Mouse (Mus musculus) bone marrow macrophage, adult 2 months (primary cell): ENCODE results near the gene Pard6a.

ENCODE experiments used
- CTCF ChIP-seq: IDR thresholded peaks from 2 replicates; pipeline ENCODE4 v1.5.1; 2012; ENCODE audit warnings: low read depth, mild to moderate bottlenecking, low read length, moderate library complexity
- POLR2A ChIP-seq: IDR thresholded peaks from 2 replicates; pipeline ENCODE4 v1.6.1; 2012; ENCODE audit warnings: mild to moderate bottlenecking, low read depth, low read length, borderline replicate concordance

- TF ChIP-seq POLR2A (no peak), CTCF (no peak)
These were observed 31.2 kb downstream of the Pard6a start for GRCm38 (mm10) chr8:105732186-105732585.
